Comparison of ENCODE assay signal across 19 mouse cellular contexts in the genomic region with DNA sequence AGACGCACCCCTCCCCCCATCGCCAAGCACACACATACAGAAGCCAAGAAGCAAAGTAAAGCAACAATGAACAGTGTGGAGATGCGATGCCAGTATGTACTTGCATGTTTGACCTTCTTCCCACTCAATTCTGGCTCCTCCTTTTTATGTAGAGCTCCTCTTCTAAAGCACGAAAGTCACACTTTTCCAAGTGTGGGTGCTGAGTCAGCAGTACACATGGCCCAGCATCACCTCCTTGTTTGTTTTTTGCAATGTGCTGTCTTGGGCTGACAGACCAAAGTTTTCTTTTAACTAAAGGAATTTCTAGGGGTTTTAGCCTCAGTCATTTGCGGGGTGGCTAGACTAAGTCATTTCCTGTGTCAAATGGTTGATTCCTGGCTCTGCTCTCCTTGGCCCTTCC.
"Had no signal": no experiment of that assay in that cellular context is flagged by ENCODE, and none has a peak within 500 bp of the region (broad histone marks: within the 10 kb centered on the region; RNA-seq: fewer than 3 reads in every experiment).

No protein-coding gene starts in this region.

- ATAC-seq: liver, embryonic 12.5 days; midbrain, embryonic 13.5 days; midbrain, embryonic 16.5 days had no signal

- H3K9ac ChIP-seq: limb, embryonic 13.5 days; liver, embryonic 12.5 days; liver, embryonic 15.5 days; lung, embryonic 15.5 days; midbrain, embryonic 13.5 days; neural tube, embryonic 13.5 days had no signal

- H3K36me3 ChIP-seq: limb, embryonic 13.5 days; liver, embryonic 12.5 days; liver, embryonic 15.5 days; lung, embryonic 15.5 days; midbrain, embryonic 10.5 days; midbrain, embryonic 13.5 days; neural tube, embryonic 13.5 days had no signal

- H3K4me1 ChIP-seq: limb, embryonic 13.5 days; liver, embryonic 12.5 days; liver, embryonic 15.5 days; lung, embryonic 15.5 days; megakaryocyte, embryonic 14.5 days; midbrain, embryonic 10.5 days; midbrain, embryonic 13.5 days; neural tube, embryonic 13.5 days had no signal

- H3K27me3 ChIP-seq: liver, embryonic 12.5 days; liver, embryonic 15.5 days; lung, embryonic 15.5 days; megakaryocyte, embryonic 14.5 days; midbrain, embryonic 13.5 days; neural tube, embryonic 13.5 days had no signal

- H3K9me3 ChIP-seq: limb, embryonic 13.5 days; liver, embryonic 12.5 days; liver, embryonic 15.5 days; lung, embryonic 15.5 days; midbrain, embryonic 10.5 days; midbrain, embryonic 13.5 days; neural tube, embryonic 13.5 days had no signal

- H3K4me3 ChIP-seq: left cerebral cortex, adult 2 months; limb, embryonic 13.5 days; liver, embryonic 12.5 days; liver, embryonic 15.5 days; lung, embryonic 15.5 days; megakaryocyte, embryonic 14.5 days; midbrain, embryonic 10.5 days; midbrain, embryonic 13.5 days; myocyte; neural tube, embryonic 13.5 days had no signal

- H3K27ac ChIP-seq: left cerebral cortex, adult 2 months; limb, embryonic 13.5 days; liver, embryonic 12.5 days; liver, embryonic 15.5 days; lung, embryonic 15.5 days; midbrain, embryonic 10.5 days; midbrain, embryonic 13.5 days; neural tube, embryonic 13.5 days had no signal

- H3K4me2 ChIP-seq: limb, embryonic 13.5 days; liver, embryonic 12.5 days; liver, embryonic 15.5 days; lung, embryonic 15.5 days; midbrain, embryonic 13.5 days; neural tube, embryonic 13.5 days had no signal

- DNase-seq: kidney, postnatal 10 days; kidney, postnatal 36 days; layer of hippocampus, postnatal 36 days; liver; lung, adult 18-20 months; lung, postnatal 10 days; lung, postnatal 36 days; thymus, postnatal 25 days had no signal
